Mouse (Mus musculus): ENCODE measurements around the gene Mcidas. TPM values are rescaled to one million over a fixed set of nuclear protein-coding genes. Genes with fewer than 3 reads are reported as not detected.

Mcidas gene
- polyA plus RNA-seq, 1 experiment from 2014 or later = 6.9 TPM

- Histone ChIP-seq H3K9me3 (no peaks in the 10 kb centered on the region), H3K27ac (no peak overlapping the region), H3K4me2 (no peak overlapping the region), H3K9ac (no peak overlapping the region), H3K27me3 (no peaks in the 10 kb centered on the region), H3K36me3 (no peaks in the 10 kb centered on the region), H3K4me1 (0 out of 2 replicates have a peak, but pooled peaks cover 4% of the 10 kb centered on the region), H3K4me3 (no peak overlapping the region)
- 80% methylated on average over 2 of the region's 2 CpGs for WGBS
- no peak for ATAC-seq (ENCODE audit: borderline replicate concordance, extremely low read depth, low FRiP score, low TSS enrichment)
These were observed 27.9 kb downstream of the Mcidas start for GRCm38 (mm10) chr13:113021521-113021920.

GRCm38 (mm10) chr13:113022467-113022866 is 28.8 kb downstream of the Mcidas start:
- Histone ChIP-seq H3K9me3 (no peaks in the 10 kb centered on the region), H3K27ac (peak overlapping the region; percentile 29), H3K9ac (no peak overlapping the region), H3K4me1 (0 out of 2 replicates have a peak, but pooled peaks cover 4% of the 10 kb centered on the region), H3K27me3 (no peaks in the 10 kb centered on the region), H3K4me2 (no peak overlapping the region), H3K36me3 (no peaks in the 10 kb centered on the region), H3K4me3 (no peak overlapping the region)
- WGBS = 67% methylated on average over 8 of the region's 8 CpGs
- ATAC-seq (ENCODE audit: borderline replicate concordance, extremely low read depth, low FRiP score, low TSS enrichment) = no peak

DNA sequence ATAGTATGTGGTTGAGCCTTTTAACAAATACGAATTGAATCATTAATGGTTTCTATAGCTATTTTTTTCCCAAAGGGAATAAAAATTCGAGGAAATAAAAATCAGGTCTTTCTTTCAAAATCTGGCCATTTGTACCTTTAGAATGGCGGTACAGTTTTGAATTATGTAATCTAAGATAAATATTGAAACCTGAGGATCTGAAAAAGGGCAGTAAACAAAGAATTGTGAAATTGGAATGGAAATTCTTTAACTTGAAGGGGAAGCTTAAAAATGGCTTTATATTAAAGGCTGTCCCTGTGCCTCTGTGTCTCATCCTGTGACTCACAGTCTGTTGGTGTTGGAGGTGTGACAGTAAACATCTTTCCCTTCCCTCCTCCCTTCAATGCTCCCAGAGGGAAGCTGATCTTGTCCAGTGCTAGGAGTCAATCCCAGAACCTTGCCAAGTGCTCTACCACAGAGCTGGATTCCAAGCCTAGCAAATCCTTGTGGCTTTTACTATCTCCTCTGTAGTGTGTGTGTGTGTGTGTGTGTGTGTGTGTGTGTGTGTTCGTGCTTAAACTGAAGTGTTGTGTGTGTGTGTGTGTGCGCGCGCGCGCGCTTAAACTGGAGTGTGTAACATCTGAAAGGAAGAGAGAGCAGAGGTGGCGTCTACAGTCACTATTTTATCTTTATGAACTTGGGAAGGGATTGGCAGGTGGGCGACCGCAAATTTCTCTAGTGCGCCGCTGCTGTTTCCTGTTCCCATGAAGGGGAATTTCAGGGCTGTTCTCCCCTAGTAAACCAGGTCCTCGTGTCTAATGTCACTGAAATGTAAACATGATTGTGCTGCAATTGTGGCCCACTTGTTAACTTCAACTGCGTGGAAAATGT is 29.9 kb downstream of the Mcidas start:
- no peaks in the 10 kb centered on the region for H3K36me3 ChIP-seq
- no peak overlapping the region; the same call in 1 of the 2 replicates for H3K4me2 ChIP-seq
- 57% methylated on average over 17 of the region's 17 CpGs for WGBS
- H3K4me3 ChIP-seq = no peak overlapping the region
- ATAC-seq (ENCODE audit: borderline replicate concordance, extremely low read depth, low FRiP score, low TSS enrichment) = no peak
- no peak overlapping the region for H3K9ac ChIP-seq
- H3K4me1 ChIP-seq = 0 out of 2 replicates have a peak, but pooled peaks cover 4% of the 10 kb centered on the region
- H3K27me3 ChIP-seq = no peaks in the 10 kb centered on the region
- no peaks in the 10 kb centered on the region for H3K9me3 ChIP-seq
- H3K27ac ChIP-seq = peak overlapping the region; percentile 63

GRCm38 (mm10) chr13:113031351-113031750 is 37.7 kb downstream of the Mcidas start:
- H3K27me3 ChIP-seq = peaks cover 51% of the 10 kb centered on the region

GRCm38 (mm10) chr13:113031792-113032571 is 38.3 kb downstream of the Mcidas start:
- Histone ChIP-seq H3K9ac (peak overlapping the region; percentile 41), H3K9me3 (no peaks in the 10 kb centered on the region), H3K36me3 (no peaks in the 10 kb centered on the region), H3K4me2 (peak overlapping the region; percentile 99), H3K4me3 (peak overlapping the region; percentile 53), H3K27me3 (peaks cover 51% of the 10 kb centered on the region), H3K27ac (no peak overlapping the region), H3K4me1 (peaks cover 34% of the 10 kb centered on the region)
- peak; percentile 31; the same call in 1 of the 2 replicates for ATAC-seq (ENCODE audit: borderline replicate concordance, extremely low read depth, low FRiP score, low TSS enrichment)
- 1% methylated on average over 40 of the region's 40 CpGs for WGBS

More at GRCm38 (mm10) chr13:113031351-113031750, 37.7 kb downstream of the Mcidas start:
- peak overlapping the region; percentile 53 for H3K4me3 ChIP-seq
- H3K9me3 ChIP-seq = no peaks in the 10 kb centered on the region
- peaks cover 34% of the 10 kb centered on the region for H3K4me1 ChIP-seq
- no peak overlapping the region for H3K9ac ChIP-seq
- H3K27ac ChIP-seq = no peak overlapping the region
- H3K4me2 ChIP-seq = peak overlapping the region; percentile 99
- H3K36me3 ChIP-seq = no peaks in the 10 kb centered on the region
- ATAC-seq (ENCODE audit: borderline replicate concordance, extremely low read depth, low FRiP score, low TSS enrichment) = no peak
- 1% methylated on average over 7 of the region's 7 CpGs for WGBS

GRCm38 (mm10) chr13:113032831-113033230 is 39.2 kb downstream of the Mcidas start:
- H3K27me3 ChIP-seq = peaks cover 51% of the 10 kb centered on the region
- no peak overlapping the region for H3K4me2 ChIP-seq
- H3K27ac ChIP-seq = no peak overlapping the region
- H3K9ac ChIP-seq = no peak overlapping the region
- H3K4me3 ChIP-seq = no peak overlapping the region
- no peaks in the 10 kb centered on the region for H3K36me3 ChIP-seq
- no peaks in the 10 kb centered on the region for H3K9me3 ChIP-seq
- ATAC-seq (ENCODE audit: borderline replicate concordance, extremely low read depth, low FRiP score, low TSS enrichment) = no peak
- H3K4me1 ChIP-seq = peaks cover 34% of the 10 kb centered on the region

GRCm38 (mm10) chr13:113034271-113034886 is 40.7 kb downstream of the Mcidas start:
- H3K27ac ChIP-seq = no peak overlapping the region
- H3K4me1 ChIP-seq = peaks cover 34% of the 10 kb centered on the region
- peak overlapping the region; percentile 55 for H3K4me3 ChIP-seq
- no peak for ATAC-seq (ENCODE audit: borderline replicate concordance, extremely low read depth, low FRiP score, low TSS enrichment)
- peak overlapping the region; percentile 99 for H3K4me2 ChIP-seq
- H3K36me3 ChIP-seq = no peaks in the 10 kb centered on the region
- WGBS = 2% methylated on average over 11 of the region's 11 CpGs
- H3K9me3 ChIP-seq = no peaks in the 10 kb centered on the region
- peak overlapping the region; percentile 46 for H3K9ac ChIP-seq
- H3K27me3 ChIP-seq = peaks cover 50% of the 10 kb centered on the region

GRCm38 (mm10) chr13:113034950-113035421 is 41.3 kb downstream of the Mcidas start, which contains the start of gene Cdc20b:
Gene Cdc20b (plus strand): TSS chr13:113035111.
- peak; percentile 39; the same call in 1 of the 2 replicates for ATAC-seq (ENCODE audit: borderline replicate concordance, extremely low read depth, low FRiP score, low TSS enrichment)
- under 1% methylated on average over 46 of the region's 46 CpGs for WGBS
- Histone ChIP-seq H3K27ac (no peak within 1 kb of the TSS), H3K4me2 (peak within 1 kb of the TSS; percentile 99), H3K9ac (peak within 1 kb of the TSS; percentile 46), H3K27me3 (peaks cover 44% of the 10 kb centered on the region), H3K4me1 (peaks cover 34% of the 10 kb centered on the region), H3K9me3 (no peaks in the 10 kb centered on the region), H3K36me3 (no peaks in the 10 kb centered on the region), H3K4me3 (peak within 1 kb of the TSS; percentile 55)

DNA sequence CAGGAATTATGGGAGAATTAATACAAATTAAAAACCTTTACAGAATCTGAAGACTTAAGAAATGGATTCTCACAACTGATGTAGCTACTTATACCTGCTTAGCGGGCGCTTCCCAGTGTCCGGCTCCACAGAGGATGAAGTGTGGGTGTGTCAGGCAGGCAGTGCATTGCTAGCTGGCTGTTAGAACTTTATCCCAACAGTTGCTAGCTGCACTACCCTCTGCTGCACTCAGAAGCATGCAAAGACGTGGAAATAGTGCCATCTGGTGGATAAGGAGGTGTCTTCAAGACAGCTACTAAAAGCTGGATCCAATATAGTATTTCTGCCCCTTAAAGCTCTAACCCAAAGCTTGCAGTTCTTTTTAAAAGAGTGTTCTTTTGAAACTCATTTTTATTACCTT is 42.2 kb downstream of the Mcidas start:
- H3K9me3 ChIP-seq = no peaks in the 10 kb centered on the region
- peaks cover 43% of the 10 kb centered on the region for H3K27me3 ChIP-seq
- peaks cover 34% of the 10 kb centered on the region for H3K4me1 ChIP-seq
- no peak overlapping the region for H3K27ac ChIP-seq
- peak; percentile 86 for ATAC-seq (ENCODE audit: borderline replicate concordance, extremely low read depth, low FRiP score, low TSS enrichment)
- peak overlapping the region; percentile 99 for H3K4me2 ChIP-seq
- H3K9ac ChIP-seq = no peak overlapping the region
- H3K4me3 ChIP-seq = peak overlapping the region; percentile 55
- WGBS = 1% methylated on average over 4 of the region's 4 CpGs
- no peaks in the 10 kb centered on the region for H3K36me3 ChIP-seq

DNA sequence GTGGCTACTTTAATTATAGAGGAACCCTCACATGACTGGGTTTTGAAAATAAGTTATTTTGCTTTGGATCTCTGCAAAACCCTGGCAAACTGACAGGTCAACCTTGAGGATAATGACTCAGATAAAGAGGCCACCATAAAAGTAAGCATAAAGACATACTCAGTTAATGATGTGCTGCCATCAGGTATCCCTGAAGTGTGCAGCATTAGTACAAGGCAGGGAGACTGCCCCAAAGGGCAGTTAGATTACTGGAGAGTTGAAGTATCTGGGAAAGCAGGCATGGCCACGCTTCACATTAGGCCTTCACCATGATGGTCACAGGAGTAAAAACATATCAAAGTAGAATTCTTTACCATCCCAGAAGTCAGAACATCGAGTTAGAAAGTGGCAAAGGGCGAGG is 51.2 kb downstream of the Mcidas start:
- Histone ChIP-seq H3K36me3 (peaks cover 17% of the 10 kb centered on the region), H3K9ac (peak overlapping the region; percentile 67; the same call in 1 of the 2 replicates), H3K9me3 (no peaks in the 10 kb centered on the region), H3K27ac (no peak overlapping the region), H3K27me3 (no peaks in the 10 kb centered on the region), H3K4me2 (peak overlapping the region; percentile 58), H3K4me3 (peak overlapping the region; percentile 61), H3K4me1 (peaks cover 11% of the 10 kb centered on the region; the same call in 1 of the 2 replicates)
- WGBS = 19% methylated on average over 3 of the region's 3 CpGs
- ATAC-seq (ENCODE audit: borderline replicate concordance, extremely low read depth, low FRiP score, low TSS enrichment) = no peak

GRCm38 (mm10) chr13:113045458-113046110 is 51.9 kb downstream of the Mcidas start:
- no peaks in the 10 kb centered on the region for H3K9me3 ChIP-seq
- peak overlapping the region; percentile 67 for H3K9ac ChIP-seq
- ATAC-seq (ENCODE audit: borderline replicate concordance, extremely low read depth, low FRiP score, low TSS enrichment) = no peak
- peak overlapping the region; percentile 86 for H3K27ac ChIP-seq
- H3K4me2 ChIP-seq = peak overlapping the region; percentile 58
- no peaks in the 10 kb centered on the region for H3K27me3 ChIP-seq
- 4% methylated on average over 18 of the region's 18 CpGs for WGBS
- H3K4me3 ChIP-seq = peak overlapping the region; percentile 61
- H3K4me1 ChIP-seq = peaks cover 11% of the 10 kb centered on the region; the same call in 1 of the 2 replicates
- H3K36me3 ChIP-seq = peaks cover 17% of the 10 kb centered on the region

All from lung, embryonic 15.5 days (tissue).